Comparison of ENCODE assay signal across 31 mouse cellular contexts in genomic region chr1:121350616-121351015, GRCm38 (mm10). TPM values are rescaled to one million over a fixed set of nuclear protein-coding genes. Genes with fewer than 3 reads are reported as not detected.
DNase-seq lines count a peak whose midpoint lies in the region; ATAC-seq and TF ChIP-seq lines count a peak whose summit lies in the region.
"Had no signal": no experiment of that assay in that cellular context is flagged by ENCODE, and none has a peak within 500 bp of the region (broad histone marks: within the 10 kb centered on the region; RNA-seq: fewer than 3 reads in every experiment).

No protein-coding gene starts in this region.

- H3K4me2 ChIP-seq in liver, embryonic 11.5 days, result no peak overlapping the region
- 0 out of 2 replicates have a peak overlapping the region, but pooled peaks have one; percentile 8 for H3K4me2 ChIP-seq in stomach, postnatal 0 days (replicated peaks; ENCODE audit: low read depth)
- H3K4me2 ChIP-seq: embryonic facial prominence, embryonic 13.5 days; forebrain, embryonic 13.5 days; heart, embryonic 12.5 days; heart, embryonic 15.5 days; hindbrain, embryonic 14.5 days had no signal

- H3K36me3 ChIP-seq in liver, adult 2 months (ENCODE audit: control insufficient read depth, insufficient read depth, low read length), result no peaks in the 10 kb centered on the region
- no peaks in the 10 kb centered on the region for H3K36me3 ChIP-seq in liver, embryonic 11.5 days (ENCODE audit: control insufficient read depth, insufficient read depth, low read length)
- no peaks in the 10 kb centered on the region for H3K36me3 ChIP-seq in small intestine, adult 2 months (ENCODE audit: control insufficient read depth, insufficient read depth, low read length)
- H3K36me3 ChIP-seq in stomach, postnatal 0 days (ENCODE audit: control insufficient read depth, insufficient read depth, low read length), result no peaks in the 10 kb centered on the region
- H3K36me3 ChIP-seq: embryonic facial prominence, embryonic 10.5 days; embryonic facial prominence, embryonic 13.5 days; G1E; heart, embryonic 12.5 days; heart, embryonic 15.5 days had no signal

- WGBS in liver, adult 2 months, result 49% methylated on average over 13 of the region's 13 CpGs
- WGBS in liver, embryonic 11.5 days, result 86% methylated on average over 13 of the region's 13 CpGs
- 41% methylated on average over 13 of the region's 13 CpGs for WGBS in small intestine, adult 2 months
- WGBS in stomach, postnatal 0 days, result 55% methylated on average over 13 of the region's 13 CpGs

- no peaks in the 10 kb centered on the region for H3K79me2 ChIP-seq in liver, adult 2 months (ENCODE audit: control insufficient read depth, insufficient read depth, low read length)

- no peak overlapping the region for H3K4me3 ChIP-seq in liver, adult 2 months (ENCODE audit: insufficient read depth, low read depth, low read length)
- H3K4me3 ChIP-seq in liver, embryonic 11.5 days (ENCODE audit: low read depth, low read length), result no peak overlapping the region
- no peak overlapping the region for H3K4me3 ChIP-seq in small intestine, adult 2 months (ENCODE audit: low read depth, low read length)
- H3K4me3 ChIP-seq in stomach, postnatal 0 days (ENCODE audit: low read depth, low read length), result no peak overlapping the region
- H3K4me3 ChIP-seq: embryonic facial prominence, embryonic 10.5 days; embryonic facial prominence, embryonic 13.5 days; erythroblast, embryonic 14.5 days; forebrain, embryonic 13.5 days; gastrocnemius, adult 2 months; heart, embryonic 12.5 days; heart, embryonic 15.5 days had no signal

- no peaks in the 10 kb centered on the region for H3K27me3 ChIP-seq in liver, adult 2 months (ENCODE audit: control insufficient read depth, insufficient read depth, low read length)
- H3K27me3 ChIP-seq in liver, embryonic 11.5 days (replicated peaks; ENCODE audit: control insufficient read depth, insufficient read depth, low read length), result no peaks in the 10 kb centered on the region
- no peaks in the 10 kb centered on the region for H3K27me3 ChIP-seq in small intestine, adult 2 months (ENCODE audit: control insufficient read depth, insufficient read depth, low read length)
- H3K27me3 ChIP-seq in stomach, postnatal 0 days (ENCODE audit: control insufficient read depth, insufficient read depth, low read length), result no peaks in the 10 kb centered on the region
- H3K27me3 ChIP-seq: CH12.LX; embryonic facial prominence, embryonic 13.5 days; forebrain, embryonic 13.5 days; heart, embryonic 12.5 days; heart, embryonic 15.5 days had no signal

- peaks cover 19% of the 10 kb centered on the region for H3K4me1 ChIP-seq in liver, adult 2 months (ENCODE audit: control insufficient read depth, insufficient read depth, low read length)
- no peaks in the 10 kb centered on the region for H3K4me1 ChIP-seq in liver, embryonic 11.5 days (replicated peaks; ENCODE audit: control insufficient read depth, insufficient read depth, low read length)
- peaks cover 15% of the 10 kb centered on the region; the same call in 1 of the 2 replicates for H3K4me1 ChIP-seq in small intestine, adult 2 months (ENCODE audit: control insufficient read depth, insufficient read depth, insufficient read length, low read length)
- no peaks in the 10 kb centered on the region for H3K4me1 ChIP-seq in stomach, postnatal 0 days (replicated peaks; ENCODE audit: control insufficient read depth, insufficient read depth)
- H3K4me1 ChIP-seq: embryonic facial prominence, embryonic 10.5 days; embryonic facial prominence, embryonic 13.5 days; forebrain, embryonic 13.5 days; heart, embryonic 12.5 days; heart, embryonic 15.5 days had no signal

- TF ChIP-seq CTCF in liver, adult 2 months (IDR thresholded peaks at IDR 0.05; ENCODE audit: low read depth, low read length), result no peak
- no peak for TF ChIP-seq CTCF in small intestine, adult 2 months (IDR thresholded peaks at IDR 0.05; ENCODE audit: extremely low read depth, insufficient read length, insufficient replicate concordance, low read depth, low read length)
- no peak for TF ChIP-seq CTCF in stomach, postnatal 0 days (IDR thresholded peaks at IDR 0.05; ENCODE audit: low read depth)

- TF ChIP-seq EP300 in stomach, postnatal 0 days (optimal IDR thresholded peaks at IDR 0.05), result no peak

- H3K9me3 ChIP-seq in liver, embryonic 11.5 days (ENCODE audit: control insufficient read depth, low read length), result no peaks in the 10 kb centered on the region
- no peaks in the 10 kb centered on the region for H3K9me3 ChIP-seq in stomach, postnatal 0 days (ENCODE audit: control insufficient read depth, low read length)
- H3K9me3 ChIP-seq: embryonic facial prominence, embryonic 10.5 days; embryonic facial prominence, embryonic 13.5 days; G1E; heart, embryonic 12.5 days; heart, embryonic 15.5 days had no signal

- ATAC-seq in liver, embryonic 11.5 days (replicated peaks; ENCODE audit: low FRiP score), result no peak
- peak; percentile 92 for ATAC-seq in stomach, postnatal 0 days (ENCODE audit: low FRiP score, low TSS enrichment)
- ATAC-seq: forebrain, embryonic 13.5 days; forebrain, embryonic 16.5 days; hindbrain, postnatal 0 days had no signal

- DNase-seq in liver, adult 2 months (ENCODE audit: extremely low read depth, low read depth, low spot score), result peak; percentile 79
- DNase-seq in liver, embryonic 11.5 days (ENCODE audit: low spot score), result no peak
- peak; percentile 13 for DNase-seq in NIH3T3 (ENCODE audit: low read depth)
- peak; percentile 46 for DNase-seq in stomach, postnatal 0 days (ENCODE audit: low spot score)
- no peak for DNase-seq in thymus, postnatal 10 days (ENCODE audit: low spot score in 2 of 2)
- DNase-seq in frontal cortex, postnatal 25 days (ENCODE audit: low spot score in 2 of 2), result no peak
- DNase-seq: adrenal gland, adult 2 months; adrenal gland, postnatal 14 days; B cell, adult 2 months; cerebellum, adult 11 months; cerebellum, adult 2 months; cerebellum, postnatal 10 days; cerebellum, postnatal 36 days; embryo, embryonic 11 days; gastrocnemius, adult 2 months; gastrocnemius, postnatal 14 days; heart, adult 18-20 months; heart, postnatal 10 days; heart, postnatal 4 days had no signal

- H3K27ac ChIP-seq in liver, adult 2 months (replicated peaks; ENCODE audit: insufficient read depth, low read depth, low read length), result peak overlapping the region; percentile 51
- H3K27ac ChIP-seq in liver, embryonic 11.5 days (ENCODE audit: low read depth, low read length), result no peak overlapping the region
- H3K27ac ChIP-seq in small intestine, adult 2 months (ENCODE audit: insufficient read depth, low read depth, low read length), result peak overlapping the region; percentile 58
- H3K27ac ChIP-seq in stomach, postnatal 0 days (replicated peaks), result peak overlapping the region; percentile 67
- H3K27ac ChIP-seq: embryonic facial prominence, embryonic 10.5 days; embryonic facial prominence, embryonic 13.5 days; forebrain, embryonic 13.5 days; gastrocnemius, adult 2 months; heart, embryonic 15.5 days; hindbrain, embryonic 14.5 days; hindbrain, postnatal 0 days had no signal

- no peak overlapping the region for H3K9ac ChIP-seq in liver, adult 2 months (ENCODE audit: low read depth, low read length)
- no peak overlapping the region for H3K9ac ChIP-seq in liver, embryonic 11.5 days (ENCODE audit: low read depth, low read length)
- H3K9ac ChIP-seq in stomach, postnatal 0 days (ENCODE audit: low read length), result no peak overlapping the region
- H3K9ac ChIP-seq: embryonic facial prominence, embryonic 13.5 days; forebrain, embryonic 13.5 days; heart, embryonic 12.5 days; heart, embryonic 15.5 days; hindbrain, embryonic 14.5 days had no signal

- TF ChIP-seq POLR2A in liver, adult 2 months (IDR thresholded peaks at IDR 0.05; ENCODE audit: extremely low read depth, insufficient read depth, low read length), result no peak
- TF ChIP-seq POLR2A in small intestine, adult 2 months (IDR thresholded peaks at IDR 0.05; ENCODE audit: low read depth, low read length), result no peak

RNA-seq across cellular contexts. Expression of gene Insig2, which starts 18.2 kb away (rescaled TPM):
- 178 and 228 TPM in 2 replicates for total RNA-seq in liver, adult 2 months (2014; rRNA removed)
- 166 and 243 TPM in 2 replicates for polyA plus RNA-seq in liver, adult 2 months (2012; rRNA removed)
- polyA plus RNA-seq in liver, embryonic 11.5 days (2014; fragmentation: Nextera tagmentation; extraction: Ambion mirVana), result 8.7 and 9.8 TPM in 2 replicates
- polyA plus RNA-seq in small intestine, adult 2 months (2012; rRNA removed), result 11.2 and 26.9 TPM in 2 replicates
- polyA plus RNA-seq in stomach, postnatal 0 days (2015; fragmentation: Nextera tagmentation; extraction: Ambion mirVana), result 34.9 and 42.8 TPM in 2 replicates

Comparison
In these comparisons a context has a peak if more than half of its experiments do, and no peak if none do; other contexts are left out.
1. DNase-seq: peak in liver, adult 2 months (single experiment), NIH3T3 (single experiment) and stomach, postnatal 0 days (single experiment); none in liver, embryonic 11.5 days (single experiment), thymus, postnatal 10 days (0 of 2) and frontal cortex, postnatal 25 days (0 of 2).